Mouse (Mus musculus): ENCODE data around the gene Klf11.

Gene Klf11

DNA sequence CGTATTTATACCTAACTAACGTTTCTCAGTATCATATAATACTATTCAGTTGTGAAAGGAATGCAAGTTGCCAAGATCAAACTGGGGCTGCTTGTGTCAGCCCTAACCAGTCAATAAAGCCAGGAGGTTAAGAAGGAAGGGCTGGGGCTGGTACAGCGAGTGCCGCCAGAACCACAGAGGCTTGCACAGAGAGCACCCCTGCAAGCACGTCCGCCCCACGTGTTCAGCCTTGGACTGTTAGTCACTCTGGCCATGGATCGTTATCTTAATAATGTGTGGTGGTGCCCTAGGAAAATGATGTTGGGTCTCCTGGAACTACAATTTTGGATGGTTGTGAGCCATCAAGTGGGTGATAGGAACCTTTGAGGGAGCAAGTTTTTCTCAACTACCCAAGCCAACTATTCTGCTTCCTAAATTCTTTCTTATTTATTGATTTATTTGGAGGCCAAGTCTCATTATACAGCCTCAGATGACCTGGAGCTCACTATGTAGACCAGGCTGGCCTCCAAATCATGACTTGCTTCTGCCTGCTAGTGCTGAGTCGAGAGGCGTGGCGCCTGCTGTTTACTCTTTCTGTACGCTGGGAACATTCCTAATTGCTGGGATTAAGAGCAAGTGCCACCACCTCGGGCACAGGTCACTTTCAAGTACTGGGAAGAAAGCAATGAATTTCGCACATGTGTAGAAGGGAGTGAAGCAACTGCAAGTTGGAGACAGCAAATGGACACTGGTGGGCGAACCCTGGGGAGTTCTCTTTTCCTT, 54.6 kb downstream of the Klf11 start:
- DNase-seq: no peak

GRCm38 (mm10) chr12:24706764-24707479, 55.8 kb downstream of the Klf11 start:
- no peak for DNase-seq

- no peak for DNase-seq
Observed at GRCm38 (mm10) chr12:24707480-24707802, 56.4 kb downstream of the Klf11 start.

DNA sequence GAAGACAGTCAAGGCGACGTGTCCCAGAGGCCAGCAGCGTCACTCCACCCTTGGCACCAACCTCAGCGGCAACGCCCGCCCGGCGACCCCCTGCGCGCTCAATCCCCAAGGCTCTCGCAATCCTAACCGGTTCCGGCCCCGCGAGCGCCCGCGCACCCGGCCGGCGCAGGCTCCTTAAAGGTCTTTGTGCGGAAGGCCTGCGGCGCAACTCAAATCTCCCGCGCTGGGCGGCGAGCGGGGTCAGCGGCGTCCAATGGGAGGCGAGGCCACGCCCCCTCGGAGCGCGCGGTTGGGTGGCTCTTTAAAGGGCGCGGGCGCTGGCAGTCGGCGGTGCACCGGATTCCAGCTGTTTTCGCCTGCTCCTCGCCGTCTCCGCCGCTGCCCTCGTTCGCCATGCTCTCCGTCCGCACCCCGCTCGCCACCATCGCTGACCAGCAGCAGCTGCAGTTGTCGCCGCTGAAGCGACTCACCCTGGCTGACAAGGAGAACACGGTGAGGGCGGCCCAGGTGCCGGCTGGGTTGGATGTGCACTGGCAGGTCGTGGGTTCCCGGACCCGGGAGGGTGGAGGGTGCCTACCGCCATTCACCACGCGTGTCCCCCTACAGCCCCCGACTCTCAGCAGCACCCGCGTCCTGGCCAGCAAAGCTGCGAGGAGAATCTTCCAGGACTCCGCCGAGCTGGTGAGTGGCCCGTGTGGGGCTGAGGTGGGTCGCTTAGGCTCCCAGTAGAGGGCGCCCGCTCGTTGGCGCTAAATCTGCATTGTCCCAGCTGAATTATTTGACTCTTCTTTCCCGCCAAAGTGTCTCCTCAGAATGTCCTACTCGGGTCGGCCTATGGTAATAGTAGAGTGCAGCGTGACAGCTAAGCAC, 57.1 kb downstream of the Klf11 start, which contains the start of gene Rrm2:
Rrm2 (plus strand) TSS at position 288 of the 870 bp plus-strand sequence.
- DNase-seq: peak; percentile 97

GRCm38 (mm10) chr12:24708824-24709218, 57.7 kb downstream of the Klf11 start:
- DNase-seq: no peak

- DNase-seq: no peak
Observed at GRCm38 (mm10) chr12:24709409-24709808, 58.3 kb downstream of the Klf11 start.

- peak; percentile 38 for DNase-seq
Observed at GRCm38 (mm10) chr12:24709831-24710508, 58.9 kb downstream of the Klf11 start.

DNA sequence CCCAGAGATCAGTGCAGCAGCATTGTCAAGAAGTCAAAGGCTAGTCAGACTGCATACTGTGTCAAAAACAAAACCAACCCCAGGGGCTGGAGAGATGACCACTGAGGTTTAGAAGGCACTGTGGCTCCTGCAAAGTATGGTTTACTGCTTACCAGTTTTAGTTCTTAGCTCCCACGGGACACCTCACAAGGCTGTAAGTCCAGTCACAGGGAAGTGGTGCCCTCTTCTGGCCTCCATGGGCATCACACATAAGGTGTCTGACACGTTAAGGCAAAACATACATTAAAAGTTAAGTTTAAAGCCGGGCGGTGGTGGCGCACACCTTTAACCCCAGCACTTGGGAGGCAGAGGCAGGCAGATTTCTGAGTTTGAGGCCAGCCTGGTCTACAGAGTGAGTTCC, 59.6 kb downstream of the Klf11 start:
- DNase-seq: no peak

Measured in right cerebral cortex, postnatal 4 days (tissue).